Mouse (Mus musculus) layer of hippocampus, postnatal 14 days (tissue): Measurements from ENCODE around the gene Lonp1. TPM values are rescaled to one million over a fixed set of nuclear protein-coding genes. Genes with fewer than 3 reads are reported as not detected.
"Not testable (repeated sequence)": the region's sequence is repeated elsewhere in the genome, so short reads cannot be mapped to it uniquely, and the experiment has no call there.

ENCODE experiments used
- DNase-seq, 2 experiments: peaks; one replicate each; pipeline ENCODE4 v3.0.0; 2021 to 2022; ENCODE audit warnings: low spot score in 2 of 2, mixed read lengths in 1 of 2
- total RNA-seq, 2 experiments: library from RNA; stranded (reverse); gene quantifications; 2 replicates each; pipeline ENCODE4 v1.2.3; 2021

Lonp1 gene
- total RNA-seq, 2 experiments from 2014 or later: 65.4 to 68.3 TPM

GRCm38 (mm10) chr17:56627530-56628277, 1.0 kb upstream of the Lonp1 start, which contains the start of gene Catsperd:
Gene Catsperd, plus strand, starts transcription at chr17:56628143.
- no peak for DNase-seq

- no peak for DNase-seq
These were observed 427 bp downstream of the Lonp1 start for GRCm38 (mm10) chr17:56626260-56626659.

GRCm38 (mm10) chr17:56625495-56625894, 1.2 kb downstream of the Lonp1 start:
- no peak for DNase-seq

GRCm38 (mm10) chr17:56617628-56618027, 9.1 kb downstream of the Lonp1 start:
- no peak for DNase-seq

- no peak for DNase-seq
These were observed 10.0 kb downstream of the Lonp1 start for GRCm38 (mm10) chr17:56616725-56617124.

GRCm38 (mm10) chr17:56615792-56616191, 10.9 kb downstream of the Lonp1 start:
- DNase-seq: no peak

GRCm38 (mm10) chr17:56615136-56615784, 11.4 kb downstream of the Lonp1 start:
- no peak for DNase-seq

- DNase-seq: no peak
These were observed 12.1 kb downstream of the Lonp1 start for GRCm38 (mm10) chr17:56614391-56615135.

- peak in 1 of 2 experiments; percentile 38 for DNase-seq
These were observed 12.8 kb downstream of the Lonp1 start for GRCm38 (mm10) chr17:56613893-56614292.

GRCm38 (mm10) chr17:56613236-56613844, 13.3 kb downstream of the Lonp1 start, which contains the start of gene Rpl36:
Gene Rpl36, plus strand, starts transcription at chr17:56613416.
- DNase-seq: peak; percentile 97

- DNase-seq: not testable (repeated sequence)
These were observed 14.1 kb downstream of the Lonp1 start for GRCm38 (mm10) chr17:56612565-56612939.

- DNase-seq: no peak
These were observed 14.7 kb downstream of the Lonp1 start for GRCm38 (mm10) chr17:56611861-56612564.

- DNase-seq: no peak
These were observed 15.4 kb downstream of the Lonp1 start for GRCm38 (mm10) chr17:56611323-56611722.

- peak; percentile 96 to 98 for DNase-seq
These were observed 17.1 kb downstream of the Lonp1 start, which contains the start of gene 2410015M20Rik for GRCm38 (mm10) chr17:56609452-56610171. Gene 2410015M20Rik, minus strand, starts transcription at chr17:56609771.

- no peak for DNase-seq
These were observed 18.0 kb downstream of the Lonp1 start for GRCm38 (mm10) chr17:56608699-56609098.

GRCm38 (mm10) chr17:56607521-56608062, 19.1 kb downstream of the Lonp1 start:
- DNase-seq: no peak

GRCm38 (mm10) chr17:56605431-56605830, 21.3 kb downstream of the Lonp1 start:
- DNase-seq: no peak

- no peak for DNase-seq
These were observed 22.3 kb downstream of the Lonp1 start for GRCm38 (mm10) chr17:56604422-56604821.

GRCm38 (mm10) chr17:56604070-56604380, 22.7 kb downstream of the Lonp1 start:
- no peak for DNase-seq
